Mouse (Mus musculus): ENCODE data around the gene Gm20388. TPM values are rescaled to one million over a fixed set of nuclear protein-coding genes. Genes with fewer than 3 reads are reported as not detected.

Gm20388 gene
- polyA plus RNA-seq, 1 experiment from 2014 or later, result 7.4 TPM

DNA sequence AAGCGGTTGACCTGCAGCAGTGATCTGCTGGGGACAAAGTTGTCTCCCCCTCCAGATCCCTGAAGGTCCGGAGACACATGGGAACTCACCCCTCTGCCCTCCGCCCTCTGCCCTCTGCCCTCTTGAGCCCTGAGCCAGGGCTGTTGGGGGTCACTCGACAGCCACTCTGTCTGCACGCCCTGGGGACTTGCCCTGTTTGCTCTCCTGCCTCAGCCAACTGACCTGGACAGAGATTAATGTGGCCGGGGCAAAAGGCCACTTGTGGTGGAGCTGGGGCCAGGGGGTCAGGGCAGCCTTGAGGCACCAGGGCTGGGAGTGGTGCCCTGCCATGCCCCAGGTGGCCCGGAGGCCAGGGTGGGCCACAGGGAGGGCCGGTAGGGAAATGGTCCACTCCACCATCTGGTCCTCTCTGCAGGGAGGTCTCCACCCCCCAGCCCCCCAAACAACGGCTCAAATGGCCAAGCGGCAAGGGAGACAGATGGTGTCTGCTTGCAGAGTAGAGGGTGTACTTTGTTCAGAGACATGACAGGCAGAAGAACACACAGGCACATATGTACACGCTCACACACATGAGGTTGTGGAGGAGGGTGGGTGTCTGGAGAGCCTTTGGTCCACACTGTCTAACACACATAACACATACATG is 498.9 kb downstream of the Gm20388 start:
- Histone ChIP-seq H3K9ac (no peak overlapping the region), H3K4me3 (replicated peaks) (no peak overlapping the region), H3K27ac (no peak overlapping the region), H3K4me2 (no peak overlapping the region), H3K4me1 (peaks cover 63% of the 10 kb centered on the region), H3K9me3 (replicated peaks) (no peaks in the 10 kb centered on the region), H3K36me3 (no peaks in the 10 kb centered on the region), H3K27me3 (peaks cover 28% of the 10 kb centered on the region; the same call in 1 of the 2 replicates)
- 31% methylated on average over 11 of the region's 11 CpGs for WGBS
- 0 out of 2 replicates have a peak, but pooled peaks have one; percentile 9 for ATAC-seq (replicated peaks; ENCODE audit: low FRiP score)

DNA sequence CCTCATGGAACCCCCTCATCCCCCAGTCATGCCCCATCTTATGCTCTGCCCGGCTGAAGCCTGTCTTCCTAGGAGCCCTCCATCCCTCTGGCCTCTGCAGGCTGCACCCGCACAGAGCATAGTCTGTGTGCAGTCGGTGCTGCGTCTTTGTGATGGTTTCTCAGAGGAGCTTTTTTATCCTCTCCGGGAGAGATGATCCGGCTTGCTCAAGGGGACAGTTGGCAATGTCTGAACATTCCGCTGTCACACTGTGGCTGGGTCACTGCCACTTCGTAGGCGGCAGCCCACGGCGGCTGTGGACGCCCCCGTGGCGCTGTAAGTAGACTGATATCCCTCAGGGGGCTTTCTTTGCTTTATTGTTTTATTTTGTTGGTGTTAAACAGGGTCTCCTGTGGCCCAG is 500.4 kb downstream of the Gm20388 start:
- H3K4me1 ChIP-seq, result peaks cover 72% of the 10 kb centered on the region

DNA sequence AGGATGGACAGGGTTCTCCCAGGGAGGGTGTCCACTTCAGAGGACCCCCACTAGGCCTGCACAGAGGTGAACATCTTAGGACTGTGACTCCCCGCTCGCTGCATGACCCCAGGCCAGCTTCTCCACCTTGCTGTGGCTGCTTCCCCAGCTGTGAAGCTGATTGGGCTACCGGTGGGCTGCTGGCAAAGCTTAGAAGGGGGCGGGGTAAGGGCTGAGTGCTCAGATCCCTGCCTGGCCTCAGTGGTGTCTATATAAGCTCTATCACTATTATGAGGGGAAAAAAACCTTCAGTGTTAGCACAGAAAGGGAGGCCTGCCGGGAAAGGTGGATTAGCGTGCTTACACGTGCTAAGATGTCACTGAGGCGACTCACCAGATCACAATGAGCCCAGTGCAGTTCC is 501.2 kb downstream of the Gm20388 start:
- H3K4me1 ChIP-seq, result peaks cover 80% of the 10 kb centered on the region
- no peak for ATAC-seq (replicated peaks; ENCODE audit: low FRiP score)

More for the DNA sequence above, 500.4 kb downstream of the Gm20388 start:
- Histone ChIP-seq H3K4me2 (no peak overlapping the region), H3K9ac (no peak overlapping the region), H3K4me3 (replicated peaks) (no peak overlapping the region), H3K27ac (no peak overlapping the region), H3K9me3 (replicated peaks) (no peaks in the 10 kb centered on the region), H3K27me3 (peaks cover 22% of the 10 kb centered on the region; the same call in 1 of the 2 replicates), H3K36me3 (no peaks in the 10 kb centered on the region)
- no peak for ATAC-seq (replicated peaks; ENCODE audit: low FRiP score)
- WGBS, result 61% methylated on average over 14 of the region's 14 CpGs

DNA sequence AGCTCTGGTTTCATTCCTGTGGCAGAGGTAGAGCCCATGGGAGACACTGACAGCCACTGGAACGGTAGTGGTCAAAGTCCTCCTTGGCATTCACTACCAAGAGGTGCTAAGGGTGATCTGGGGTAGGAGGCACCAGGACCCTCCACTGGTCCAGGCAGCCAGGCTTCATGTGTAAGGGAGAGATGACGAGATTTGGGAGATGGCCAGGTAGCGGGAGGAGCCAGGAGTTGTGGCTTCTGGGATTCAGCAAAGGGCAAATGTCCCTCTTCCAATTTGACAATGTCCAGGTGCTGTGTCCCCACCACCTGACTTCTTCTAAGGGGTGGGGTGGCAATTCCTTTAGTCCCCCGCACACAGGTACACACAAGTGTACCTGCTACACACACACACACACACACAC is 501.7 kb downstream of the Gm20388 start:
- Histone ChIP-seq H3K36me3 (no peaks in the 10 kb centered on the region), H3K27ac (no peak overlapping the region), H3K9ac (no peak overlapping the region), H3K27me3 (peaks cover 21% of the 10 kb centered on the region; the same call in 1 of the 2 replicates), H3K4me1 (peaks cover 80% of the 10 kb centered on the region), H3K9me3 (replicated peaks) (no peaks in the 10 kb centered on the region), H3K4me2 (no peak overlapping the region), H3K4me3 (replicated peaks) (no peak overlapping the region)
- WGBS, result 92% methylated on average over 4 of the region's 4 CpGs
- no peak for ATAC-seq (replicated peaks; ENCODE audit: low FRiP score)

More for the DNA sequence above, 501.2 kb downstream of the Gm20388 start:
- Histone ChIP-seq H3K36me3 (no peaks in the 10 kb centered on the region), H3K4me2 (no peak overlapping the region), H3K9me3 (replicated peaks) (no peaks in the 10 kb centered on the region), H3K4me3 (replicated peaks) (no peak overlapping the region), H3K27me3 (peaks cover 21% of the 10 kb centered on the region; the same call in 1 of the 2 replicates), H3K27ac (no peak overlapping the region), H3K9ac (no peak overlapping the region)
- 55% methylated on average over 8 of the region's 8 CpGs for WGBS

DNA sequence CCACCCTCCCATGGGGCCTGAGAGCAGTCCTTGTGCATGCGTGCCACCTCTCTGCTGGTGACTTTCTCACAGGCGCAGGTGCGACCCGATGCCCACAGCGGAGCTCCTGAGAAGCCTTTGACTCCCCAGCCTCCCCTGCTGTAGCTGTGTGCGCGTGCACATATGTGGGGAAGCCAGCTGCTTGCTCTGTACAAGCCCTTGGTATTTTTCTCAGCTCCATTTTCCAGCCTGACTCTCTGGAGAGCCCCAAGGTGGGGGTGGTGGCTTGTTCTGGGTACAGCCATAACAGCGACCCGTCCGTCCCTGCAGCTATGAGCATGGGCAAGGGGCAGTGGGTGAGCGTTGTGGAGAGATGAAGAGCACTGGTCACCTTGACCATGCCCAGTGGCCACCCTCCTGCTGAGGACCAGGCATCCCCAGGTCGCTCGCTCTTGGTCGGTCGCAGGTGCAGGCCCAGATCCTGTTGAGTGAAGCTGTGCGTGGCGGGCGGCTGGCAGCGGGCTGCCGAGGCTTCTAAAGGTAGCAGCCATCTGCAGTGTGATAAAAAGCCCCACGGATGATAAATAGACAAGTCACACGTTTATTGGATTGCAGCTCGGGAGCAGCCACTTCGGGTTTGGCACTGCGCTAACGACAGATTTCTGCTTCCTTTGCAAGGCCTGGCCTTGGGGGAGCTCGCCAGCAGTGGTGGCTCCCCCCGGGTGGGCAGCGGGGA is 502.4 kb downstream of the Gm20388 start:
- H3K9me3 ChIP-seq (replicated peaks), result no peaks in the 10 kb centered on the region
- no peak overlapping the region for H3K4me3 ChIP-seq (replicated peaks)
- peaks cover 21% of the 10 kb centered on the region; the same call in 1 of the 2 replicates for H3K27me3 ChIP-seq
- ATAC-seq (replicated peaks; ENCODE audit: low FRiP score), result no peak
- no peak overlapping the region for H3K4me2 ChIP-seq
- H3K4me1 ChIP-seq, result peaks cover 80% of the 10 kb centered on the region
- H3K27ac ChIP-seq, result no peak overlapping the region
- 69% methylated on average over 29 of the region's 29 CpGs for WGBS
- no peaks in the 10 kb centered on the region for H3K36me3 ChIP-seq
- H3K9ac ChIP-seq, result no peak overlapping the region

DNA sequence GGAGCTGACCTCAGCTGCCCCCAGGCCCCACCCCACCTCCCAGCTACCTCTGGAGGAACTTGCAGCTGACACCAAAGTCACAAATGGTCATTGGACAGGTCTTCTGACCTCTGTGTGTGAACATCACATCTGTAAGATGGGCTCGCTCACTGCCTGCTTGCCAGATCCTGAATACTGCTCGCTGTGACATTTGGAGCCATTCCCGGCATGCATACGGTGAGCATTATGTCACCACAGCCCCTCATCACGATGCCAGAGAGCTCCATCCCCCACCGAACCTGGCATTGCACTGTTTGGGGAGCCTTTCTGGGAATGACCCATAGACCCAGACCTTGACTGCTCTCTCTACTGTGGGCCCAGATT is 503.0 kb downstream of the Gm20388 start:
- Histone ChIP-seq H3K4me2 (no peak overlapping the region), H3K4me3 (replicated peaks) (no peak overlapping the region), H3K4me1 (peaks cover 80% of the 10 kb centered on the region), H3K27me3 (peaks cover 21% of the 10 kb centered on the region; the same call in 1 of the 2 replicates), H3K27ac (no peak overlapping the region), H3K9me3 (replicated peaks) (no peaks in the 10 kb centered on the region), H3K9ac (no peak overlapping the region), H3K36me3 (no peaks in the 10 kb centered on the region)
- 80% methylated on average over 6 of the region's 6 CpGs for WGBS
- ATAC-seq (replicated peaks; ENCODE audit: low FRiP score), result no peak

DNA sequence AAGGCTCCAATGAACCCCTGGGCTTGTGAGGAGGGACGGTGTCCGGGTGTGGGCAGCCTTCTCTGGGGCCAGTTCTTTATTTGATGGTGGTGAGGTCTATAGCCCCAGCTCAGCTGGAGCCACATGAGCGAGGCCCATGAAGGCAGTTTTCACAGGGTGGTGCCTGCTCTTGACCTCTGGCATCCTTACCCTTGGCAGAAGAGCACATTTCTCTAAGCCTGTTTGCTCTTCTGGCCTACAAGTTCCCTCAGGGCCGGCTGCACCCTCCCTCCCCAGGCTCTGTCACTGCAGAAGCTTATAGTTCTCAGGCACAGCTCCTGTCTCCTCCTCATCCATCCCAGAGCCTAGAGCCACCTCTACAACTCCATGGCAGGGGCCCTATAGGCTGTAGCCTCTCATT is 503.6 kb downstream of the Gm20388 start:
- Histone ChIP-seq H3K9me3 (replicated peaks) (no peaks in the 10 kb centered on the region), H3K9ac (no peak overlapping the region), H3K36me3 (no peaks in the 10 kb centered on the region), H3K27me3 (peaks cover 20% of the 10 kb centered on the region; the same call in 1 of the 2 replicates), H3K4me2 (no peak overlapping the region), H3K27ac (no peak overlapping the region), H3K4me3 (replicated peaks) (no peak overlapping the region), H3K4me1 (peaks cover 79% of the 10 kb centered on the region)
- WGBS, result 80% methylated on average over 4 of the region's 4 CpGs
- no peak for ATAC-seq (replicated peaks; ENCODE audit: low FRiP score)

DNA sequence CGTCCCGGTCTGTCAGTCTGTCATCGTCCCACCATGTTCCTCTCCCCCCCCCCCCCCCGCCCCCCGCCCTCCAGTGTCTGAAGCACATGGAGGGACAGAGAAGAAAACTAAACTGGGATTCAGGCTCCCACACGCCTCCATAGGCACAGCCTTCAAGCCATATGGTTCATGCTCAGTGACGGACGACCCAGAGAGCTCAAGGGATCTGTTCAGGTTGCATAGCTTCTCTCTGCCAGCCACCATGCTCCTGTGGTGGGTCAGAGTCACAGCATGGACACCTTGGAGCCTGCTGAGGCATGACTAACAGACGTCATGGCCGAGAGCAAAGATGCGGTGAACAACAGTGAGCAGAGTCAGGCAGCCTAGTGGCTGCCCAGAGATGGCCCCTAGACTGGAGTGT is 504.8 kb downstream of the Gm20388 start:
- Histone ChIP-seq H3K9ac (no peak overlapping the region), H3K4me3 (replicated peaks) (no peak overlapping the region), H3K27ac (peak overlapping the region; percentile 93; the same call in 1 of the 2 replicates), H3K9me3 (replicated peaks) (no peaks in the 10 kb centered on the region), H3K27me3 (peaks cover 16% of the 10 kb centered on the region; the same call in 1 of the 2 replicates), H3K4me2 (no peak overlapping the region), H3K36me3 (no peaks in the 10 kb centered on the region), H3K4me1 (peaks cover 86% of the 10 kb centered on the region)
- 57% methylated on average over 11 of the region's 11 CpGs for WGBS
- ATAC-seq (replicated peaks; ENCODE audit: low FRiP score), result no peak

DNA sequence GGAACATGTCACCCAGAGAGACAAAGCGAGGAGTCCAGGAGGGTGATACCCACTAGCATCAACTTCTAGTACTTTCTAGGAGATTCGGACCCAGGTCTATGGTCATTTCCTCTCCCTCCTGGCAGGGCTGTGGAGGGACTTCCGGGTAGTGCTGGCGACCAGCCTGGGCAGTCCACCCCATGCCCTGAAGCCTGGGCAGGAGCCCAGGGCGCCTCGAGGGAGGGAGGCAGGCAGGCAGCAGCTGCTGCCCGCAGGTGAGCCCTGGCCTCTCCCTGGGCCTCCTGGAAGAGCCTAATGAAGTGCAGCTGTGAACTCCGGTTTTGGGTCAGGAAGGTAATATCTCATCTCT is 505.5 kb downstream of the Gm20388 start:
- WGBS, result 22% methylated on average over 7 of the region's 8 CpGs
- H3K4me3 ChIP-seq (replicated peaks), result peak overlapping the region; percentile 10; the same call in 1 of the 2 replicates
- ATAC-seq (replicated peaks; ENCODE audit: low FRiP score), result 0 out of 2 replicates have a peak, but pooled peaks have one; percentile 28
- peak overlapping the region; percentile 93 for H3K27ac ChIP-seq
- H3K9ac ChIP-seq, result peak overlapping the region; percentile 37
- peak overlapping the region; percentile 49 for H3K4me2 ChIP-seq
- H3K36me3 ChIP-seq, result no peaks in the 10 kb centered on the region
- no peaks in the 10 kb centered on the region for H3K9me3 ChIP-seq (replicated peaks)
- H3K27me3 ChIP-seq, result 0 out of 2 replicates have a peak, but pooled peaks cover 11% of the 10 kb centered on the region
- peaks cover 85% of the 10 kb centered on the region for H3K4me1 ChIP-seq

DNA sequence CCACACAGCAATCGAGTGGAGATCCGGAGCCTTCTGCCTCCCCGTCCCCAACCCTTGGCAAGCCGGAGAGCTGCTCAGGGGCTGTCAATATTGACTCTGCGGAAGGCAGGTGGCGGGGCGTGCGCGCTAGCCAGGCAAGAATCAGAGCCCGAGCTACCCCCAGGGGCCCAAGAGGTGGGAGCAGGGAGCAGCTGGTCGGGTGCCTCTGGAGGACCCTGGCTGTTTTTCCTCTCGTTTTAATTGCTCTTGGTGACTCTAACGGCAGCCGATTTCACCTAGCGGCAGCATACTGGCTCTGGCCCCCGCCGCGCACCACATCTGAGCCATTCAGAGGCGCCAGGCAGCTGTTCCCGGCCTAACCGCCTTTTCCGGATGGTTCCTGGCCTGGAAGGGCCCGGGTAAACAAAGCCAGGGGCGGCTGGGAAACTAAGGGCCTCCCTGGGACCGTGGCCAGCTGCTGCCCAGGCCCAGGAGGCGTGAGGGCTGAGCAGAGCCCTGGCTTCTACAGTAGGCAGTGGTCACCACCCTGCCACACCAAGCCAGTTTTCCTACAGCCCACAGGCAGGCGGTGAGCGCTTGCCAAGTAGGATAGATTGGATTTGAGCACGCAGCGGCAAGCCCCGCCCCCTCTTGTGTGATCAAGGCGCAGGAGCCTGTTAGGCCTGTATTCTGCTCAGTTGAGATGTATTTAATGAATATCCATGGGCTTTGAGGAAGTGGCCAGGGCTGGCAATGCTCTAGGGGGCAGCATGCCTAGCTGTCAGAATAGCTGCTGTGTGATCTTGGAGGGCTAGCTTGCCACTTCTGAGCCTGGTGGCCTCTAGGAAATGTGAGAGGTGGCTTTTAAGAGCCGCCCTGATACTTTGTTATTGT is 506.1 kb downstream of the Gm20388 start:
- peak overlapping the region; percentile 49 for H3K4me2 ChIP-seq
- no peaks in the 10 kb centered on the region for H3K9me3 ChIP-seq (replicated peaks)
- peak overlapping the region; percentile 10; the same call in 1 of the 2 replicates for H3K4me3 ChIP-seq (replicated peaks)
- WGBS, result 5% methylated on average over 33 of the region's 33 CpGs
- H3K27ac ChIP-seq, result peak overlapping the region; percentile 93
- H3K9ac ChIP-seq, result peak overlapping the region; percentile 37
- no peaks in the 10 kb centered on the region for H3K36me3 ChIP-seq
- ATAC-seq (replicated peaks; ENCODE audit: low FRiP score), result peak; percentile 71
- H3K4me1 ChIP-seq, result peaks cover 85% of the 10 kb centered on the region
- 0 out of 2 replicates have a peak, but pooled peaks cover 9% of the 10 kb centered on the region for H3K27me3 ChIP-seq

DNA sequence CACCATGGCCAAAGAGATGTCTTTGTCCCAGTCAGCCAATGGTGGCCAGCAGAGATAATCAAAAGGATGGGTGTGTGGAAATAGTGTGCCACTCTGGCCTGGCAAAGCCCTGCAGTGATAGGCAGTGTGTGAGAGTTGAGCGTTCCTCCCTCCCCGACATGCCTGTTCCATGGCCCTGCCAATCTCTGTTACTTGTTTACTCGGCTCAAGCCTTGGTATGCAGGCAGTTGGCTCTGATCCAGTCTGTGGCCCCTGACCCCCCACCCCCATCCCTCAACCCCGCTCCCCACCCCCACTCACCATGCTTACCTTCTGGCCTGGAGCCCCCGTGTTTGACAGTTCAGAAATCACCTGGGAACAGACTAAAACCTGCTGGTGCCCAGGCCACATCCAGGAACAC is 507.5 kb downstream of the Gm20388 start:
- Histone ChIP-seq H3K36me3 (no peaks in the 10 kb centered on the region), H3K27me3 (0 out of 2 replicates have a peak, but pooled peaks cover 8% of the 10 kb centered on the region), H3K4me3 (replicated peaks) (no peak overlapping the region), H3K9me3 (replicated peaks) (no peaks in the 10 kb centered on the region), H3K4me1 (peaks cover 89% of the 10 kb centered on the region), H3K4me2 (no peak overlapping the region), H3K27ac (peak overlapping the region; percentile 29; the same call in 1 of the 2 replicates), H3K9ac (no peak overlapping the region)
- 58% methylated on average over 5 of the region's 5 CpGs for WGBS
- no peak for ATAC-seq (replicated peaks; ENCODE audit: low FRiP score)
